Mouse (Mus musculus) cerebral cortex, adult 2 months (tissue): ENCODE results near the gene Ebf1.

Experiments
- WGBS: fragments of 180-500 bp; shearing (Covaris S2); methylation state at CpG from one replicate; pipeline ENCODE4 v1.1.7; 2018; 5-methylcytosine and 5-hydroxymethylcytosine counted together

Gene Ebf1

DNA sequence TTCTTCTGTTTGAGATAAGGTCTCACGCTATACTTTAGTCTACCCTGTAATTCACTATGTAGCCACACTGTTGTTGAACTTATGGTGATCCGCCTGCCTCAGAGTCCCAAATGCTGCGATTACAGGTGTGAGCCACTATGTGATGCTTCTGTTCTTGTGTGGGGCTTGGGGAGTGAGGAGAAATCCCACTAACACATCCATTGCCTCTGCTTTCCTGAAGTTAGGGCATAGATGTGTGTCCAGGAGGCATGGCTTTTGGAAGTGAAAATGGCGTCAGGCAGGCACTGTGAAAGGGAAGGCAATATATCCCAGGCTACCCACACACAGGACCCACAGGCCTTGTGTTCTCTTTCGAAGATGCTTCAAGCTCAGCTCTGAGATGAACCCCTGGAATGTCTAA is 86.8 kb downstream of the Ebf1 start:
- 98% methylated on average over 5 of the region's 5 CpGs for WGBS

DNA sequence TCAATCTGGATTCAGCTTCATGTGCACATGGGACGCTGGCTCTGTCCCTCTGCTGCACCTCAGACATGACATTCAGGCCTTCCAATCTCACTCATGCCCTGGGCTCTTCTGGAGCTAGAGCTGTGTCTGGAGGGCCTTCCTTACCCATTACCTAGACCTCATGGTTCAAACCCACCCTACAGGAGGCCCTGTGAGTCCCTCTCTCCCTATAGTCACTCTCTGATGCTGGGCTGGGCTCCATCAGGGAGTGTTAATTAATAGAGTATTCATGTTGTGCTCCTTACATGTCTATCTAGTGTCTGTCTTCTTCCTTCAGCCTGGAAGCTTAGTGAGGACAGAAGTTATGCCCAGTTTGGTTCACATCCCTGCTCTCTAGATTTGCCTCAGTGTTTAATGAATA is 88.7 kb downstream of the Ebf1 start:
- 93% methylated on average over 1 of the region's 1 CpGs for WGBS

- WGBS, result 80% methylated on average over 2 of the region's 2 CpGs
Observed at GRCm38 (mm10) chr11:44706386-44706785, 89.3 kb downstream of the Ebf1 start.

DNA sequence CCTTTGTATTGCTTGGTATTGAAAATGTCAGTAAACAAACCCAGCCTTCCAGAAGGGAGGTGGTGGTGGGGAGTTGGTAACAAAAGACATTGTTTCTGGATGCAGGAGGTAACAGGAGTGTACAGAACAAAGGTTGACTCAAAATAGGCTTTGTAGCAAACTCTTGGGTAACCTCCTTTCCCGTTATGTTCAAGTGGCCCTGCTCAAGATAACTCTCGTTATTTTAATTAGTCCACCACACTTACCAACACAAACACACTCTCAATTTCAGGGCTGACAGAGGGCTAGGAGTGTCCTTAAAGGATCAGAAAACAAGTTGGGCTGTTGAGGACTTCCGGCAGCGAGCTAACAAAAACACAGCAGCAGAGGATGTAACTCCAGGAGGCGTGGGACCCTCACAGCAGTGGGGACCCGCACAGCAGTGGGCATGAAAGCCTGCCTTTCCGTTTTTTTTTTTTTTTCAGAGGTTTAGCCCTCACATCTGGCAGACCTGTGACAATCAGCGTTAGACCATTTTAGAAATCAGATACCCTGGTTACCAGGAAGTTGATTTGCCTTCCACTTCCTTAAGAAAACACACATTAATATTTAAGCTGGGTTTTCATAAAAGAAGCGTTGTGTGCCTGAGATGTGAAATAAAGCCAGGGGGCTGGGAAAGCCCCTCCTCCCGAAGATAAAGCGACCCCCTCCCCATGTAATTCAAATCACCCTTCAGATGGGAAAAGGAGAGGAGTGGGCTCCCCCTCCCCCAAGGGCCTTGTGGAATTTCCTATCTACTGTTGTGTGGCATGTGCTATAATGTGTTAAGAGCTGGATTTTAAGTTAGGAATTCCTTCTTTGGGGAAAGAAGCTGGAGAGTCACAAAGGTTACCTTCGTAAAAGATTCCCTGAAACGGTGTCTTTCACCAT is 90.5 kb downstream of the Ebf1 start:
- WGBS, result 35% methylated on average over 13 of the region's 13 CpGs

GRCm38 (mm10) chr11:44708290-44708685 is 91.2 kb downstream of the Ebf1 start:
- WGBS, result 79% methylated on average over 6 of the region's 6 CpGs

DNA sequence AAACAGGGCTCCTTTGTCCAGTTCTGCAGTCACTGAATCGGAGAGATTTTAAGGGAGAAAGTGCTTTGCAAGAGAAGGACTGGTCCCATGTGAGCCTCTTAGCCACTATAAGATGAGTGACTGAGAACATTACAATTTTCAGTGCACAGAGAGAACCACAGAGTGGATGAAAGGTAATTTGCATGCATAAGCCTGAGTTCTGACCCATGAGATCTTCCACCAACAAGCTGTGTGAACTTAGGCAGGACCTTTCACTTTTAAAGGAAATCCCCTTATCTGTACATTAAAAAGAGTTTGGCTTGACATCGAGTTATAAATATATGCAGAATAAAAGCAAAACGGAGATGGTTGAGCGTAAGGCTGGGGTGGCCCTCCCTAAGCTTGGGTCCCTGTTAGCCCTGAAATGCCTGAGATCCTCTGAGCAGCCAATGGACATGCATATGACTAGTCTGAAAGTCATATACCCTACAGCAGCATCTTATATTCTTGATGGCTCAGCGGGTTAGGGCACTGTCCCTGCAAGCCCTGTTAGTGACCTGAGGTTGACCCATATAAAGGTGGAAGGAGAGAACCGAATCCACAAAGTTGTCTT is 92.8 kb downstream of the Ebf1 start:
- WGBS, result 84% methylated on average over 6 of the region's 6 CpGs

DNA sequence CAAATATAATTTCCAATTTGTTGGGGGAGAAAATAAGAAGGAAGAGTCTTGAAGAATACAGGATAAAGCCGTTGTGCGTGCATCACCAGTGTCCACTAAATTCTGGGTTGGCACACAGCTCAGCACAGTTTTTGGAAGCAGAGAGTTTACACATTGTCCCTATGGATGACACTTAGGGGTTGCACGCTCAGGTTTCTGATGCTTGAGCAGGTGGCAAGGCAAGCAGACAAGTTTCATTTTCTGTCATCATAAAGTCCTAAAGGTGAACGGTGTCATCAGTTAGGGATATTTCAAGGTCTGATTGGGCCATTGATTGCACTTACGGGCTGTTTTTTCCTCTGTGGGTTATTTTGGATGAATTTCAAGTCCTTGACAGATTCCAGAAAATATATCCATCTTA is 97.1 kb downstream of the Ebf1 start:
- WGBS, result 86% methylated on average over 5 of the region's 5 CpGs

GRCm38 (mm10) chr11:44715776-44716175 is 98.7 kb downstream of the Ebf1 start:
- WGBS, result 54% methylated on average over 4 of the region's 4 CpGs

DNA sequence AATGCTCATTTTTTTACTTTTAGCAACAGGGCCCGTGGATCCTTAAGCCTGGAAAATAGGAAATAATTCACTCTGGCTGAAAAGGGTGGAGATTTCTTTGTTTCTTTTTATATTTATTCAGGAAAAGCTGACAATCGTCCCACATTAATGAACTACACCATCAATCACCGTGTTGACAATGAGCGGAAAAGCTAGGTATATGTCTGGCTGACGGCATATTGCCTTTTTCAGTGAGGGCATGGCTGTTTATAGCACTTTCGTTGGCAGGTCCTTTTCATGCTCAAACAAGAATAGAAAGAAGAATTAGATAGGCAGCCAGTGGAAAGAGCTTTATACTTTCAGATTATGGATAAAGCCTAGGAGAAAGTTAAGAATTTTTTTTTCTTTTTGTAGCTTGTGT is 99.8 kb downstream of the Ebf1 start:
- WGBS, result 68% methylated on average over 6 of the region's 6 CpGs

- 89% methylated on average over 7 of the region's 7 CpGs for WGBS
Observed at GRCm38 (mm10) chr11:44717636-44718035, 100.5 kb downstream of the Ebf1 start.

DNA sequence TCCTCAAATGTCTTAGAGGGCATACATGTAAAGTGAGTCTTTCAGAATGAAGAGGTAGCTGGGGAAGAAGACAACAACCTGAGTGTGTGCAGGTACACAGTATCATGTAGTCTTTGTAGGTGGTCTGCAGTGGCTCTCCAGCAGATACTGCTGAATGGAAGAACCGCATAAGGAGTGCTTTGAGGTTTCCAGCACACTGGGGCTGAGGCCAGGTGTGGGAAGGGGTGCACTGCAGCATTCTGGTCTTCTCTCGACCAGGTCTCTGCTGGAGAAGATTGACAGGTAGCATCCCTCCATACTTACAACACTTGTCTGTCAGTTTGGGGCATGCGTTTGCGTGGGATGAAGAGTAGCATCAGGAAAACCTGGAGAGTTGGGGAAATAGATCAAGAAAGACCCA is 104.9 kb downstream of the Ebf1 start:
- 91% methylated on average over 4 of the region's 4 CpGs for WGBS

GRCm38 (mm10) chr11:44723950-44724502 is 106.9 kb downstream of the Ebf1 start:
- WGBS, result 89% methylated on average over 6 of the region's 6 CpGs

DNA sequence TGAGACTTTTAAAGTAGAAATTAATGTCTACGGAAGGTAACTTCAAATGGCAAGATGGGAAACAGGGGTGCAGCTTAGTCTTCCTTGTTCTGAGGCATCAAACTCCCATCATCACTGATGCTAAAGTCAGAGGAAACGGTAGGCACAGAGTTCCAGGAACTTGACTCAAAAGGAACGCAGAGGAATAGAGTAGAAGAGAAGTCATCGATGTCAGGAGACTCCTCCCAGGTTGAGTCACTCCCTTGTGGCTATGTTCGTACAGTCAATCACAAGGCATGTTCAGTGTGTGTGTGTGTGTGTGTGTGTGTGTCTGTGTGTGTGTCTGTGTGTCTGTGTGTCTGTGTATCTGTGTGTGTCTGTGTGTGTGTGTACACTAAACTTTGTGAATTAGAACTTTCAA is 108.6 kb downstream of the Ebf1 start:
- WGBS, result 85% methylated on average over 5 of the region's 5 CpGs

DNA sequence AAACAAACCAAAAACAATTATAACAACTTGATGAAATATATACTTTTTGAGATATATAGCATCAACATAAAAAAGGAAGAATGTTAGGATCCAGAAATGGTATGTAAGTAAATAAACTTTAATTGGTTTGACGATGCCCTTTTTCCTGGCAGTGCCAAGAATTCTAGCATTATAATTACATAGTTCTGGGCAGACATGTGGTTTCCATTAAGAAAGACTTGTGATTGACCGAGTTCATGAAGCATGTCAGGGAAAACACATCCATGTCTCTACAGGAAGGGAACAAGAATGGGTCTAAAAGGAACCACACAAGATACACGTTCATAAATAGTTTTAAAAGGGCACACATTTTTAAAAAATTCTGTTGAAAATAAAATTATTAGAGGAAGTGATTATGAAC is 110.3 kb downstream of the Ebf1 start:
- 74% methylated on average over 3 of the region's 3 CpGs for WGBS

- WGBS, result 73% methylated on average over 2 of the region's 2 CpGs
Observed at GRCm38 (mm10) chr11:44727821-44728220, 110.7 kb downstream of the Ebf1 start.

GRCm38 (mm10) chr11:44728271-44728670 is 111.2 kb downstream of the Ebf1 start:
- WGBS, result 67% methylated on average over 2 of the region's 2 CpGs

GRCm38 (mm10) chr11:44729931-44730330 is 112.8 kb downstream of the Ebf1 start:
- 81% methylated on average over 4 of the region's 4 CpGs for WGBS

DNA sequence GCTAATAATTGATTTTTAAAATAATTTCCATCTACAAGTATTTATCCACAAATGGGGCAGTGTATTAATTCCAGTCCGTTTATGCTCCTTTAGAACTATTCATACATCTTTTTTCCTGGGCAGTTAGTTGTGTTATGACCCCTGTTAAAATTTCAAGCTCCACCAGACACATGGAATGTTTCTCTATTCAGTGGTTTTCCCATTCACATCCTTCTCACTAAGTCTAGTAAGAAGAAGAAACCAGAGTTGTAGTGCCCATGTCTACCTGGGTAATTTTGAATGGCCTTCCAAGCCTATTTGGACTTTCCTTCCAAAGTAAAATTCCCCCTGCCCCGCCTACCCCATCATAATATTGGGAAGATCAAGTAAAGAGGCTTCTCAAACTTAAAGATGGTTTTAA is 114.6 kb downstream of the Ebf1 start:
- 88% methylated on average over 2 of the region's 2 CpGs for WGBS

DNA sequence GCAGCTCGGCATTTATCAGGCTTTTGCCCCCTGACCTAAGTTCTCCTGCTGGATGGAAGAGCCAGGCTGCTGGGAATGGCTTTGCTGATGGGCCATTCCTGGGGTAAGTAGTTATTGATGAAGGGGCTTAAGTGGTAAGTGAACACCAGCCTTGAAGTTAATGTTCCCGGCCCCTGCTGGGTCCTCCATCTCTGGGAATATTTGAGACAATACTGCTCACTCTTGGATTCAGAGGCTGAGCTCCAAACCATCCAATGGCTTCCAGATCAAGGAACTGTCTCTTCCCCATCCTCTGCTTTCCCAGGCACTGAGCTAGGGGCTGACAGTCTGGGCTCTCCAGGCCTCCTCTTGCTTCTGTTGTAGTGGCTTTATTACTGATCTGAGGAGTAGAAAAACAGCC is 116.2 kb downstream of the Ebf1 start:
- 81% methylated on average over 2 of the region's 2 CpGs for WGBS

- WGBS, result 92% methylated on average over 5 of the region's 5 CpGs
Observed at GRCm38 (mm10) chr11:44738046-44738445, 120.9 kb downstream of the Ebf1 start.

GRCm38 (mm10) chr11:44738820-44739219 is 121.7 kb downstream of the Ebf1 start:
- 35% methylated on average over 10 of the region's 10 CpGs for WGBS

- WGBS, result 19% methylated on average over 6 of the region's 6 CpGs
Observed at GRCm38 (mm10) chr11:44740278-44741041, 123.3 kb downstream of the Ebf1 start.
